Mouse (Mus musculus): ENCODE results near the gene Meiob.

The Meiob gene

DNA sequence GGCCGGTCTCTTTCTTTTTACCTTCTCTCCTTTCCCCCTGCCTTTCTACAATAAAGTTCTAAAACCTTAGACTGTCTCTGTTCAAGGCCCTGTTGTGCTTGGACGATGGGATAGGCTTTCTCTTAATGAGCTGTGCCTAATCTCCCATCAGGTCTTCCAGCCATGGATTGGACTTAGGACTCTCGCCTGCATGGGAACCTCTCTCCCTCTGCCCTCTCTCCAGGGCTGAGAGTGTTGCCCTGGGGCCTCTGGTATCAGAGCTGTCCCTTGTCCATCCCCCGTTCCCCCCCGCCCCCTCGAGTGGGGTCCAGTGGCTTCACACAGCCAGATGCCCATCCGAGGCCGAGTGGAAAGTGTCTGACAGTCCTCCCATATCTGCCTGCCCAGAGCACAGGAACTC is 70.9 kb downstream of the Meiob start:
- DNase-seq = no peak

DNA sequence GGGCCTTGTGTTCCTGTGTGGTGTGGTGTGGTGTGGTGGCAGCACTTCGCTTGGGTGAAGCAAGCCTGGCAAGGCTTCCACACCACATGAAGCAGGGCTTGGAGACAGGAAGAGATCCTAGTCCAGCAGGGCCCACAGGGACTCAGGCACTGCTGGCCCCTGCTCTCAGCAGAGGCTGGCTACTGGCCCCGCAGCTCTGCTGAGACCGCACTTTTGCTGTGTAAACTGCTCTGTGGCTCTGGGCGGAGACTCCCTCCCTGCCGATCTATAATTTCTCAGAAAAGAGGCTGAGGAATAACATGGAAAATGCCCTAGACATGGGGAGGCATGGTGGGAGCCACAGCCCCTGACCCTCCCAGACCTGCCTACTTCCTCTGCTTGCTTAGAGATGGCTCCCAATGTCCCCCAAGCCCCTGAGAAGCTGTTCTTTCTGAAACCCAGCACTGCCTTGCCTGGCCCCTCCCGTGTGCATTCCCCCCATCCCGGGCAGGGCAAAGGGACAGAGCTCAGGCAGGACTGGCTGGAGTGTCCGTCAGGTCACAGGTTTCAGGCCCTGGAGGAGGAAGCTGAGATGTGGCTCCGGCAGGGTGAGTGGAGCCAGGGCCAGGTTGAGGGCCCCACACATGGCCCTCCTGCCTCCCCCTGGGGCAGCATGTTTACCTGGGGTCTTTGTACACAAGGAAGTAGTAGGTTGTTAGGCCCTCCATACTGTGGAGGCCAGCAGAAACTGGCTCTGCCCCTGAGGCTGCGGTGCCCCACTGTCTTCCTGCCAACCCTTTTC is 73.4 kb downstream of the Meiob start:
- no peak for DNase-seq

DNA sequence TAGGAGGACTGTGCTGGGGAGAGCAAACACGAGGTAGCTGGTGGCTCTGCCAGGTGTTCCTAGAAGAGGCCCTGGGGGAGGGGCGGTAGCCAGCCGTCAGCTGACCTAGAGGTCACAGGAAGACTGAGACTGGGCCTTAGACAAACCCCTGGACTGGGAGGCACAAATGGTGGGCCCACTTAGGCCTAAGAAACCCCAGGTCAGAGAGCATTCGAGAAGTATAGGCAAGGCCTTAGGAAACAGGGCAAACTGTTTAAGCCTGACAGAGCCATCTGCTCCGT is 74.0 kb downstream of the Meiob start:
- peak; percentile 71 for DNase-seq

DNA sequence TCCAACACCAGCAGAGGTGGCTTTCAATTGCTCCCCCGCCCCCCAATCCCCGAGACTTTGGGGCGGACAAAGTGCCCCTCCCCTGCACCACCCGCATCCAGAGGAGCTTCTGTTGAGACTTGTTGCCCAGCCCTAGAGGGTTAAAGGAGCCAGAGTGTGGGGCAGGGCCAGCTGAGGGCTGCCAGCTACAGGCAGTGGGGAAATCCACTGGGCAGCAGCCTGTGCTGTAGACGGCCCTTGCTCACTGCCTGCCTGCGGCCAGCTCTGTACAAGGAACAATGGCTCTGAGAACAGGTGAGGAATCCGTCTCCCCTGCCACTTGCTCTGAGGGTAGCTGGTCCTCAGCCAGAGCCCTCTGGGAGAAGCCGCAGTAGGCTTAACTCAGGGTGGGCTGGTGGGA is 74.4 kb downstream of the Meiob start:
- DNase-seq = peak; percentile 23

DNA sequence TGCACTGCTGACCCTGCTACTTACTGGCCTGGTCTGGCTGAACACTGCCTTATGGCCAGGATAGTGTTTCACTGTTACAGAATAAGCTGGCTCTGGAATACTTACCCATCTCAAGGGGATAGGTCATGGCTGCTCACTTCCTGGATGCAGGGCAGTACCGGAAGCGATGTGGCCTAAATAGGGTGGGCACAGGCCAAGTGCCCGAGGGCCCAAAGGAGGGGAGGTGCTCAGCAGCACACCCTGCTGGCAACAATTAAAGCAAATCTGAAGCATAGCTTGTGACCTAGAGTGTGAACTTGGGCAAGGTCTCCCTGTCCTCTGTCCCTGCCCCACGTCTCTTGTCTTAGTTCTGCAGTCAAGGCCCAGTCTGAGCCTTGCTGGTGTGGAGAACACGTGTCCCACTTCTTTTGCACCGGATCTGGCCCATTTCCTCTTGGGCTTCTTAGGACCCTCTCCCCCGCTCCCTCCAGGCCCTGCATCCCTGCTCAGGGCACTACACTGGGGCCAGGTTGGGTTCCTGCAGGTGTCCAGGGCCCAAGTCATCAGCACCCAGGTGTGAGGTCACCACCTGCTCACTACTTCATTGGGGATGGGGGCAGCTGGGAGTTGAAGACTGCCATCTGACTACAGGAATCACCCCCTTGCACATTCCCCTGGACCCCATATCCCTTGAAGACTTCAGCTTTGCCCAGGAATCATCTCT is 77.8 kb downstream of the Meiob start:
- DNase-seq = peak; percentile 64

DNA sequence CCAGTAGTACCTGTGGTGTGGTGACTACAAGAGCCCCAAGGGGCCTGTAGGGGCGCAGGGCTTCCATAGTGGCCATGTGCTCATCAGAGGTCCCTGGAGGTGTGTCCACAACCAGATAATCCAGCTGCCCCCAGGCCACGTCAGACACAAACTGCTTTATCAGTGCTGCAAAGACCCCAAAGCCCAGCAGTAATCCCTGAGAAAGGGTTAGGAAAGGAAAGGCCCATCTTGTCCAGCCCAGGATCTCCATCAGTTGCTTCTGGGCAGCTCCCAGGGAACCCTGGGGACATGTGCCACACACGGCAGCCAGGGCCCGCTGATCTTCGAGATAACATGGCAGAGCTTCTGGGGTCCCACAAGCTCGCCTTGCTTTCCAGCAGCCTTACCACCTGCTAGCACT is 80.3 kb downstream of the Meiob start:
- DNase-seq = no peak

DNA sequence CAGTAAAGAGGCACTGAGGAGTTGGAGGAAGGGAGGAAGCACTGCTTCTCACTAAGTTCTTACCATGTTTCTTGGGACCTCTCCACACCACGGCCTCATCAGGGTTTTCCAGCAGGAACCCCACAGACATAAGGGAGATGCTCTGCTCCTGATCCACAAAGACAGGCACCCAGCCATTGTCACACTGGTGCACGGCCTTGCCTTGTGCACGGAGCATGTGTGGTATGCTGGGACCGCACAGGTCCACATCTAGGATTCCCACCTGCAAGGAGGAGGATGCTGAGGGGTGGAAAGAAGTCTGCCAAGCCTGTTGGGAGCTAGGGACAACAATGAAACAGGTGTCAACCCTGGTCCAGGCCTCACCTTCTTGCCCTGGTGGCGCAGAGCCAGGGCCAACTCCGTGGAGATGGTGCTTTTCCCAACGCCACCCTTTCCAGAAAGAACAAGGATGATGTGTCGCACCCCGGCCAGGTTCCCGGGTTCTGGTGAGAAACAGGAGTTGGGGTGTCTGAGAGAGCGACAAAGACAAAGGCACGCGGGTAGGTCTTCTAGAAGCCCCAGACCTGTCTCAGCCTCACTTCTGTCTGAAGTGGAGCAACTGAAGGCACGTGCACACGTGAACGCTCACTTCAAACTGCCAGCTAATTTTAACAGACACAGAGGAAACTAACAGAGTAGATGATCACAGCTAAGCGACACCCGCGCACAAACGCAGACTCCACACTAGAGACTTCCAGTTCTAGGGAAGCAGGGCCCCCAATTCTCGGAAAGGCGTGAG is 81.5 kb downstream of the Meiob start:
- peak; percentile 37 for DNase-seq

DNA sequence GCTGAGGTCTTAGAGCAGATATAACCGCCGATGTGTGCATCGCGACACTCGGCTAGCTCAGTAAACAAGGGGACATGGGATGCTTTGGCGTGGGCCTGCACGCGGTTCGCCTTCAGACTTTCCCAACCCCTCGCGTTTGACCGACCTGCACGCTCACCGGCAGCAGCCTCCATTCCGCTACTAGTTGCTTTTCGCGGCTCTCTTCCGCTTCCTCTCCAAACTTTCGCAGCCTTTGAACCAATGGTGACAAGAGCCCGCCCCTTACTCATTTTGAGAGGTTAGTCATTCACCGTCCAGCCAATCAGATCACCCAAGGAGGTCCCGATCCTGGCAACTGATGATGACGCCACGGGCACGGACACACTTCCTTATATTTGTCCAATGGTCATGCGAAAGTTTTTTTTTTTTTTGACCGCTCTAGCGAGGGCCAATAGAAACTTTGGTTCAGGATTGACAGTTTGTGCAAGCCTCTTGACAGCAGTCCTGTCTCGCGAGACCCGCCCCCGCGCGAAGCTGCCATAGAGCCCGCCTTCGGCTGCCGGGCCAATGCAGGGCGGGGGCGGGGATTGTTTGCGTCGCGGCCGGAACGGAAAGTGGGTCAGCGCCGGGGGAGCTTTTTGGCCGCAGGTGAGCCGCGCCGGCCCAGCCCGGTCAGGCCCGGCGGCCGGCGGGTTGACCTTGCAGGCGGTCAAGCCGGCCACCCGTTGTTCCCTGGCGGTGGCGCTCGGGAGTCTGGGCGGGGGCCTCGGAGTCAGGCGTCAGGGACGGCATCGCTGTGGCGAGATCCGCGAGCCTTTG is 82.2 kb downstream of the Meiob start, which contains the start of the genes Nubp2 and Spsb3:
Nubp2 (minus strand) TSS at position 216 of the 798 bp plus-strand sequence.
Spsb3 (plus strand) TSS at position 510 of the 798 bp plus-strand sequence.
- peak; percentile 98 for DNase-seq

DNA sequence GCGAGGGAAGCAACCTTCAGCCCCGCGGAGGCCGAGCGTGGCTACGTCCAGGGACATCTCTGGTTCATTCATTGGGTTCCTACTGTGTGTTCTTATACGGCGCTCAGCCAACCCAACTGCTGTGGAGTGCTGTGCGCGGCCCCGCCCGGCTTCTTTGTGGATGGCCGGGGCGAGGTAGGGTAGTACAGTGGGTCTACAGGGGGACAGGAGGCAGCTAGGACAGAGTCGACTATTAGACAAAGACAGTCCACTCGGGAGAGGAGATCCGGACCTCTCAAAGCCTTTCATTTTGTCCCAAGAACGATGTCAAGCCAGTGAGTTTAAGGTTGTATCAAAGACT is 82.8 kb downstream of the Meiob start:
- DNase-seq = no peak

DNA sequence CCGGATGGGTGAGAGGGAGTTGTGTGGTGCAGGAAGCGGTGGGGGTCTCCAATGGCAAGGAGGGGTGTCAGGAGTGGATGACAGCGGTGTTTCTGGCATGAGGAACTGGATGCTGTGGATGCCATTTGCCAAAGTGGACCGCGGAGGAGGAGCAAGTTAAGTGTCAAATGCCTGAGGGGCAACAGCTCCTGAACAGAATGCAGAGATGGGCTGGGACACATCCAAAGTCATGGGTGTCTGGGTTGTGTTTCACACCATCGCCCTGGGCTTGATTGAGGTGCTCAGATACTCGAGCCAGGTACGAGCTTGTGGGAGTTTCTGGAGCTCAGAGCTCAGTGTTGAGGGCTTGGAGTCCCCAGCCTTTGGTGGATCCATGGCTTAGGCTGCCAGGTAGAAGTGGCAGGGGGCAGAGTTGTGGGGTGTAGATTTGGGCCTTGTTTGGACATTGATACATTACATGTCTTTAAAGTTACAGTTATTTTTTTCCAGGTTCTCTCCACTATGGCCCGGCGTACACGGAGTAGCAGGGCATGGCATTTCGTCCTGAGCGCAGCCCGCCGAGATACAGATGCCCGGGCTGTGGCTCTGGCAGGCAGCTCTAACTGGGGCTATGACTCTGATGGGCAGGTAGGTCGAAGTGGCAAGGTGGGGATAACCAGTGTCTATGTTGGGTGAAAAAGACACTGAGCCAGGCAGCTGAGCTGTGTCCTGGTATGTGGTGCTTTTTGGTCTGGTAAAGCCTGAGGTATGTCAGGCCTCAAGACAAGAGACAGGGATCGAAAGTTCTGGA is 83.4 kb downstream of the Meiob start:
- peak; percentile 32 for DNase-seq

DNA sequence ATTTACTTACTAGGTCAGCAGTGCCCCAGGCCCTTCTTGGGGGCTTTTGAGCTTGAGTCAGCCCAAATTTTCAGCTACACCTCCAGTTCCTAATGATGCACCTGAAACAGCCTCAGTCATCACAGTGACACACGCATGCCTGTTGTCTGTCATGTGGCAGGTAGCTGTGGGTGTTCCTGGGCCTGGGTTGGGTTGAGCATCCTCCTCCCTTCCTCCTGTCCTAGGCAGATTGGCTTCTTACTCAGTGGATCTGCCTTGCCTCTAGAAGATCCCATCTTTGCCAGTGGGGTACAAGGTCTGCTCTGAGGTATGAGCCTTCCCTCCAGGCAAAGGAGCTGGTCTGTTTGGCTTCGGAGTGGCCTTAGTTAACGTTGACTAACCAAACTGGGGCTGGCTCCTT is 84.8 kb downstream of the Meiob start:
- DNase-seq = no peak
